Mouse (Mus musculus) intestine, embryonic 16.5 days (tissue): ENCODE measurements around the gene Spon1. TPM values are rescaled to one million over a fixed set of nuclear protein-coding genes. Genes with fewer than 3 reads are reported as not detected.

Experiments used
- ATAC-seq: fragments of 200-750 bp; cut with Nextera tagmentation; 2 replicates; pipeline ENCODE4 v1.8.0; 2017; ENCODE audit warnings: moderate TSS enrichment, moderate library complexity
- H3K27ac ChIP-seq: fragments of 300-500 bp; sonication (generic); 2 replicates; pipeline ENCODE4 v1.5.1; 2014; ENCODE audit warnings: mild to moderate bottlenecking, low read length
- H3K27me3 ChIP-seq: fragments of 300-500 bp; sonication (generic); replicated peaks from 2 replicates; pipeline ENCODE4 v1.6.1; 2014; ENCODE audit warnings: low read length, control low read depth, mixed read lengths; ENCODE audit not compliant: control insufficient read depth, insufficient read depth
- H3K36me3 ChIP-seq: fragments of 300-500 bp; sonication (generic); 2 replicates; pipeline ENCODE4 v1.6.1; 2014; ENCODE audit warnings: low read length, control low read depth; ENCODE audit not compliant: control insufficient read depth, insufficient read depth
- H3K4me1 ChIP-seq: fragments of 300-500 bp; sonication (generic); 2 replicates; pipeline ENCODE4 v1.6.1; 2014; ENCODE audit warnings: low read length, control low read depth, mixed read lengths; ENCODE audit not compliant: control insufficient read depth, insufficient read depth
- H3K4me2 ChIP-seq: fragments of 300-500 bp; sonication (generic); 2 replicates; pipeline ENCODE4 v1.6.1; 2014; ENCODE audit warnings: low read depth, low read length, control low read depth
- H3K4me3 ChIP-seq: fragments of 300-500 bp; sonication (generic); 2 replicates; pipeline ENCODE4 v1.5.1; 2014; ENCODE audit warnings: mild to moderate bottlenecking, low read length
- H3K9ac ChIP-seq: fragments of 300-500 bp; sonication (generic); 2 replicates; pipeline ENCODE4 v1.6.1; 2014; ENCODE audit warnings: low read depth, low read length
- H3K9me3 ChIP-seq: fragments of 300-500 bp; sonication (generic); 2 replicates; pipeline ENCODE4 v1.6.1; 2016; ENCODE audit warnings: low read length, control low read depth; ENCODE audit not compliant: control insufficient read depth
- WGBS: fragments of 180-500 bp; shearing (Covaris S2); extraction: QIAGEN DNeasy Blood & Tissue Kit; methylation state at CpG from one replicate; pipeline ENCODE4 v1.1.7; 2014; 5-methylcytosine and 5-hydroxymethylcytosine counted together
- polyA plus RNA-seq: library from polyadenylated mRNA; unstranded; fragments of >200 nt; fragmentation: Nextera tagmentation; extraction: Ambion mirVana; gene quantifications from 2 replicates; pipeline ENCODE4 v1.2.1, GENCODE M21; 2015

Gene Spon1
- polyA plus RNA-seq, 1 experiment from 2014 or later: 8.9 TPM

DNA sequence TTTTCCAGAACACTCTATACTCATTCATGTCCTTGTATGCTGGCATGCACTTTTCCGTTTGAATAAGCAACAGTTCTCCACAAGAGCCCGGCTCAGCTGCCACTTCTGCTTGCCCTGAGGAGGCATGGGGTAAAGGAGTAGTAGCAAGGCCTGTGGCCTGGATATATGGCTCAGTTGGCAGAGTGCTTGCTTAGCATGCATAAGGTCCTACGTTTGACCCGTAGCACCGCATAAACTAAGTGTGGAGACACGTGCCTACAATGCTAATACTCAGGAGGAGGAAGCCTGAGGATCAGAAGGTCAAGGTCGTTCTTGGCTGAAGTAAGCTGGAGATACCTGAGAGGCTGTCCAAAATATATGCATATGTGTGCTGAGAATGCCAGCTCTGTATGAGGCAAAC is 185.1 kb downstream of the Spon1 start:
- H3K4me3 ChIP-seq: no peak overlapping the region
- WGBS: 73% methylated on average over 7 of the region's 7 CpGs
- no peaks in the 10 kb centered on the region for H3K27me3 ChIP-seq
- H3K27ac ChIP-seq: no peak overlapping the region
- H3K9me3 ChIP-seq: no peaks in the 10 kb centered on the region
- no peak overlapping the region for H3K4me2 ChIP-seq
- H3K36me3 ChIP-seq: no peaks in the 10 kb centered on the region
- ATAC-seq: no peak
- H3K4me1 ChIP-seq: no peaks in the 10 kb centered on the region
- H3K9ac ChIP-seq: no peak overlapping the region

DNA sequence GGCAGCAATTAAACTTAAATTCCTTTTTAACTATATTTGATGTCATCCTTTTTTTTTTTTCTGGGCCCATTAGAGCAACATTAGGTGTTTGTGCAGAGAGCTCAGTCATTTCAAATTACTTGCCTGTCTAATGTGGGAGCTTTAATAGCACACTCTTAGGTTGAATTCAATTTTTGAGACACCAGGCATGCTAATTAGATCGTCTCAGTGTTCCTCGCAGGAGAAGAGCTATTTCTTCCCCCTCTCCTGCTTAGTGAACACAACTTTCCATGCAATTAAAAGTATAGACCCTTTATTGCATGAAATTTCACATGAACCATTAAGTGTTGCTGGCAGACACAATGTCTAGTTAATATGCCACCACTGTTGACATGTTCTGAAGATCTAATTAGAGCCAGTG is 189.6 kb downstream of the Spon1 start:
- H3K27ac ChIP-seq: no peak overlapping the region
- H3K36me3 ChIP-seq: no peaks in the 10 kb centered on the region
- WGBS: 79% methylated on average over 2 of the region's 2 CpGs
- no peaks in the 10 kb centered on the region for H3K4me1 ChIP-seq
- H3K4me3 ChIP-seq: no peak overlapping the region
- H3K27me3 ChIP-seq: no peaks in the 10 kb centered on the region
- no peak overlapping the region for H3K4me2 ChIP-seq
- no peaks in the 10 kb centered on the region for H3K9me3 ChIP-seq
- no peak for ATAC-seq
- H3K9ac ChIP-seq: no peak overlapping the region

GRCm38 (mm10) chr7:113960841-113961499 is 195.2 kb downstream of the Spon1 start:
- H3K27me3 ChIP-seq: no peaks in the 10 kb centered on the region
- H3K9me3 ChIP-seq: no peaks in the 10 kb centered on the region
- H3K36me3 ChIP-seq: no peaks in the 10 kb centered on the region
- H3K27ac ChIP-seq: no peak overlapping the region
- ATAC-seq: no peak
- H3K4me1 ChIP-seq: no peaks in the 10 kb centered on the region
- no peak overlapping the region for H3K4me3 ChIP-seq
- no peak overlapping the region for H3K9ac ChIP-seq
- no peak overlapping the region for H3K4me2 ChIP-seq
- WGBS: 77% methylated on average over 9 of the region's 9 CpGs

DNA sequence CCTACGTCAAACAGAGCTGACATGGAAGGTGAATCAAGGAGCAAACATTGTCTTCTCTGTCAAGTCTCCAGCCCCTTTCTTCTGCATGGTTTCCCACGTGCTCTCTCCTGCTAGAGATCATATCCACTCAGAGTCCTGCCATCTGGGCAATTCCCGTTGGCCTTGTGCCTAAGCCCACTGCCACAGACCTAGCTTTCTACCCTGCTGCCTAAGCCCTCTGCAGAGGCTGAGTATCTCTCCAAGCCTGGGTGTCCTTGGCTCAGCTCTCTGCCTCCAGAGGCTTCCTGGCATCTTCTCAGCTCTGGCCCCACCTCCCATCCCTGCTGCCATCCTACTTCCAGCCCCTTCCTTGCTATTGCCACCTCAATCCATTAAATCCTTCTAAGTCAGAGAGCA is 195.7 kb downstream of the Spon1 start:
- Histone ChIP-seq H3K36me3 (no peaks in the 10 kb centered on the region), H3K27ac (no peak overlapping the region), H3K4me3 (no peak overlapping the region), H3K9me3 (no peaks in the 10 kb centered on the region), H3K27me3 (no peaks in the 10 kb centered on the region), H3K4me1 (no peaks in the 10 kb centered on the region), H3K9ac (no peak overlapping the region), H3K4me2 (no peak overlapping the region)
- ATAC-seq: no peak
- WGBS: 65% methylated on average over 3 of the region's 3 CpGs

- ATAC-seq: no peak
- 73% methylated on average over 4 of the region's 4 CpGs for WGBS
- H3K27me3 ChIP-seq: no peaks in the 10 kb centered on the region
- H3K9ac ChIP-seq: no peak overlapping the region
- H3K36me3 ChIP-seq: no peaks in the 10 kb centered on the region
- no peak overlapping the region for H3K4me2 ChIP-seq
- no peaks in the 10 kb centered on the region for H3K9me3 ChIP-seq
- H3K4me1 ChIP-seq: no peaks in the 10 kb centered on the region
- H3K4me3 ChIP-seq: no peak overlapping the region
- no peak overlapping the region for H3K27ac ChIP-seq
Observed at GRCm38 (mm10) chr7:113962078-113962477, 196.3 kb downstream of the Spon1 start.

DNA sequence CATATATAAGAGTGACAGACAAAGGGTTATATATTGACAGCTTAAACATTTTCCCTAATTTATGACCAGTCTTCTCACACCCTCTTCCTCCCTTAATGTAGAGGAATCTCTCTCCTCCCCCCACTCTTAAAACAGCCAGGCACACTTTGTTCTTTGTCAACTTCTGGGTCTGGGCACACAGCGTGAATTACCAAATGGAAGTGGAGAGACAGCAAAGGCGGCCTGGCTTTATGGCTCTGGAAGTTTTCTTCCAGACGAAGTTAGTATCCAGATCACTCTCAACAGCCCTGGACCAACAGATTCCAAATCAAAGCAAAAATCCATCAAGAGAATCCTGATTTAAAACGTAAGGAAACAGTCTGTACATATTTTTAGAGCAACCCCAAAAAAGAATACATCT is 198.0 kb downstream of the Spon1 start:
- Histone ChIP-seq H3K4me1 (no peaks in the 10 kb centered on the region), H3K36me3 (no peaks in the 10 kb centered on the region), H3K4me2 (no peak overlapping the region), H3K4me3 (no peak overlapping the region), H3K27me3 (no peaks in the 10 kb centered on the region), H3K9me3 (no peaks in the 10 kb centered on the region), H3K9ac (no peak overlapping the region), H3K27ac (no peak overlapping the region)
- no peak for ATAC-seq
- WGBS: 47% methylated on average over 4 of the region's 4 CpGs

DNA sequence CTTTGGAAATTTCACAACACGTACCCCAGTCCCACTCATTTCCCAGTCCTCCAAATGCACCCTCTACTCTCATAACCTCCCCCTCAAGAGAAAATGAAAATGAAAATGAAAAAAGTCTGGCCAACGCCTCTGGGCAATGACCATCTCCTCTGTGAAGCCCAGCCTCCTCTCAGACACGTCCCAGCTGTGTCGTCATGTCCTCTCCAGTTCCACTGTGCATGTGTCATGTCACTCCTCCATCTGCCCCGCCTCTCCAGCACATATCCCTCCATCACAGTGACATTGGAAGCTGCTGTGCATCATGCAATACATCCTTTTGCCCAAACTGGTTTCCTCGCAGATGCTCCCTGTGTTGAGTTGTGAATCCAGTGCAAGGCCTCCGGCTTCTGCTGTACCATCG is 199.8 kb downstream of the Spon1 start:
- Histone ChIP-seq H3K4me3 (no peak overlapping the region), H3K9me3 (no peaks in the 10 kb centered on the region), H3K27ac (no peak overlapping the region), H3K27me3 (no peaks in the 10 kb centered on the region), H3K9ac (no peak overlapping the region), H3K4me1 (no peaks in the 10 kb centered on the region), H3K4me2 (no peak overlapping the region), H3K36me3 (no peaks in the 10 kb centered on the region)
- ATAC-seq: no peak
- WGBS: 83% methylated on average over 8 of the region's 8 CpGs

DNA sequence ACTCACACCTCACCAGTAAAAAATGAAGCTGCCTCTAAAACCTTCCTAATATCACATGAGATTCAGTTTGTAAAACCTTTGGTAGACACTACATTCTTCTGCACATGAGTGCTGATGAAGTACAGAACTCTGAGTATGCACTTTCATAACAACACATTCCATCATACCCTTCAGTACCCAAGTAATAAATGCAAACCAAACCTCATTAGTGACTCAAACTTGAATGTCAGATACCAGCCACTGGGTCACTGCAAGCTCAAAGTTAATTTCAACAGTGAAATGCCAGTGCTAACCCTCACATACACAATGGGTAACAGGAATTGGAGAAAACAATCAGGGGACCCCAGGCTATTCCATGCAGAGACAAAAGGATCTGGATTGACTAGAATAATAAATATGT is 203.4 kb downstream of the Spon1 start:
- no peak overlapping the region for H3K27ac ChIP-seq
- 0 out of 2 replicates have a peak, but pooled peaks cover 4% of the 10 kb centered on the region for H3K9me3 ChIP-seq
- H3K4me2 ChIP-seq: no peak overlapping the region
- no peaks in the 10 kb centered on the region for H3K36me3 ChIP-seq
- H3K9ac ChIP-seq: no peak overlapping the region
- H3K4me3 ChIP-seq: no peak overlapping the region
- H3K4me1 ChIP-seq: no peaks in the 10 kb centered on the region
- ATAC-seq: no peak
- H3K27me3 ChIP-seq: no peaks in the 10 kb centered on the region

DNA sequence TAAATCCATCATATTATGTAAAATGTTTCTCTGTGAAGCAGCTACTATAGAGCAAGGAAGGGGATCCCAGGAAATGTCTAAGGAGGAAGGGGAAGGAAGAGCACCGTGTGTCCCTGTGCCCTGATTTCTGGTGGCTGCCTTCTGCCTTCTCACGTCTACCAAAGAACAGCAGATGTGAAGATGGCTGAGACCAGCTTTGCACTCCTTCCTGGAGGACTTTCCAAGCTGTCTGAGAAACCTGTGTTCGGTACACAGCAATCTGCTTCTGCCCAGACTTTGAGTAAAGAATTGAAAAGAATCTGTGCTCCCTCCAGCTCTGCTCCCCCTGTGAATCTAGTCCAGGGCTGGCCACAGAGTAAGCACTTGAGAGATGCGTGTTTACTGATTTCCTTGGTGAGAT is 206.7 kb downstream of the Spon1 start:
- Histone ChIP-seq H3K4me3 (no peak overlapping the region), H3K9ac (no peak overlapping the region), H3K27ac (no peak overlapping the region), H3K36me3 (no peaks in the 10 kb centered on the region), H3K4me2 (no peak overlapping the region), H3K9me3 (0 out of 2 replicates have a peak, but pooled peaks cover 4% of the 10 kb centered on the region), H3K27me3 (no peaks in the 10 kb centered on the region), H3K4me1 (no peaks in the 10 kb centered on the region)
- 86% methylated on average over 4 of the region's 4 CpGs for WGBS
- no peak for ATAC-seq
